Mouse (Mus musculus): Measurements from ENCODE around the gene Snx29. TPM values are rescaled to one million over a fixed set of nuclear protein-coding genes. Genes with fewer than 3 reads are reported as not detected.

Snx29 gene
- polyA plus RNA-seq, 1 experiment: 15.0 TPM

DNA sequence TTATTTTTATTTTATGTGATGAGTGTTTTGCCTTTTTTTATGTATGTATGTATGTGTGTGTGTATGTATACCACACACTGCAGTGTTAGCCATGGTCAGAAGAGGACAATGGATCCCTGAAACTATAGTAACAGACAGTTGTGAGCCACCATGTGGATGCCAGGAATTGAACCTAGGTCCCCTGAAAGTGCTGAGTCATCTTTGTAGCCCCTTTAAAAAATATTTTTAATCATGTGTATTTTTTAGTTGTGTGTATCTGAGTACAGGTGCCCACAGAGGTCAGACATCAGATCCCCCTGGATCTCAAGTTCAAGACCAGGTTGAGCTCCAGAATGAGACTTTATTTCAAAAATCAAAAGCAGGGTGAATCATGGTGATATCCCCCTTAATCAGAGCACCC lies 19.0 kb upstream of the Snx29 start:
- Histone ChIP-seq H3K36me3 (ENCODE audit: control insufficient read depth, insufficient read depth, low read length) (no peaks in the 10 kb centered on the region), H3K4me1 (replicated peaks; ENCODE audit: control insufficient read depth, insufficient read depth, low read length) (no peaks in the 10 kb centered on the region), H3K4me3 (ENCODE audit: control insufficient read depth, insufficient read depth, low read length) (no peak overlapping the region), H3K27ac (ENCODE audit: control insufficient read depth, insufficient read depth, low read length) (no peak overlapping the region), H3K27me3 (ENCODE audit: control insufficient read depth, insufficient read depth, low read length) (no peaks in the 10 kb centered on the region)
- no peak for DNase-seq
- no peak for TF ChIP-seq CTCF (IDR thresholded peaks at IDR 0.05; ENCODE audit: borderline replicate concordance, control insufficient read depth, extremely low read depth, insufficient read depth, low read length, poor library complexity)

DNA sequence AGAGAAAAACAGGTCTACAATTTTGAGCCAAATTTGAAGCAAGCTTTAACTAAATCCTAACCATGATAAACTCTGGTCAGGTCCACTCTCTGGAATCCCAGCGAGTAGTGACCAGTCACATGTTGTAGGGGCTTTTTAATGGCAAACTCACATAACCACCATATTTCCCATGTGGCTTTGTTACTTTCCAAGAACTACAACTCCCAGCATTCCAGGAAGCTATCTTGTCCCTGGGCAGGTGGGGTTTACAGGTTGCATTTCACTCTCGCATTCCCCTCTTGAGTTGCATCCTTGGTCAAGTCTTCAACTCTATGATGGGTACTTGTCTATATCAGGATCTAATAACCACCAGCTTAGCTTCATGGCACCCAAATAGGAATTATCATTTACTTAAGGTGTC lies 17.2 kb upstream of the Snx29 start:
- Histone ChIP-seq H3K27me3 (ENCODE audit: control insufficient read depth, insufficient read depth, low read length) (no peaks in the 10 kb centered on the region), H3K4me1 (replicated peaks; ENCODE audit: control insufficient read depth, insufficient read depth, low read length) (no peaks in the 10 kb centered on the region), H3K4me3 (ENCODE audit: control insufficient read depth, insufficient read depth, low read length) (no peak overlapping the region), H3K27ac (ENCODE audit: control insufficient read depth, insufficient read depth, low read length) (no peak overlapping the region), H3K36me3 (ENCODE audit: control insufficient read depth, insufficient read depth, low read length) (no peaks in the 10 kb centered on the region)
- no peak for DNase-seq
- WGBS: 94% methylated on average over 2 of the region's 2 CpGs
- TF ChIP-seq POLR2A (IDR thresholded peaks at IDR 0.05; ENCODE audit: control insufficient read depth, extremely low read depth, insufficient read depth, low read length, poor library complexity): no peak
- TF ChIP-seq CTCF (IDR thresholded peaks at IDR 0.05; ENCODE audit: borderline replicate concordance, control insufficient read depth, extremely low read depth, insufficient read depth, low read length, poor library complexity): no peak

DNA sequence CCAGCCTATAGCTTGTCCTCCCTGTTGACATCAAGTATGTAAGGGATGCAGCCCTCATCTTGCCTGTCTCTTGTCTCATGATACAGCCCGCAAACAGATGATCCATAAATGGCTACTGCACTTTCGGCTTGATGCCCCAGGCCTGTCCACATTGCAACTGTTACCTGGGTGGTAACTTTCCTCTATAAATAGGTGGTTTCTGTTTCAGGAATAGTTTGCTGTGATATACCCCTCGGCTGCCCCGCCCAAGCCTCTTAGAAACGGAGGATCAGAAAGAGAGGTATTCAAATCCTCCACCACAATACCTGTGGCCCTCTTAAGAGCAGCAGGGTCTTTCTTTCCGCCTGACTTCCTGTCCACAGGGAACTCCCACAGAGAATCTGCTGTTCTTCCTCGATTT lies 9.2 kb upstream of the Snx29 start, which contains the start of gene Tnfrsf17:
Tnfrsf17 (plus strand) TSS at position 301 of the 400 bp plus-strand sequence.
- no peak within 1 kb of the TSS for H3K4me3 ChIP-seq (ENCODE audit: control insufficient read depth, insufficient read depth, low read length)
- WGBS: 85% methylated on average over 7 of the region's 7 CpGs
- no peak for DNase-seq

DNA sequence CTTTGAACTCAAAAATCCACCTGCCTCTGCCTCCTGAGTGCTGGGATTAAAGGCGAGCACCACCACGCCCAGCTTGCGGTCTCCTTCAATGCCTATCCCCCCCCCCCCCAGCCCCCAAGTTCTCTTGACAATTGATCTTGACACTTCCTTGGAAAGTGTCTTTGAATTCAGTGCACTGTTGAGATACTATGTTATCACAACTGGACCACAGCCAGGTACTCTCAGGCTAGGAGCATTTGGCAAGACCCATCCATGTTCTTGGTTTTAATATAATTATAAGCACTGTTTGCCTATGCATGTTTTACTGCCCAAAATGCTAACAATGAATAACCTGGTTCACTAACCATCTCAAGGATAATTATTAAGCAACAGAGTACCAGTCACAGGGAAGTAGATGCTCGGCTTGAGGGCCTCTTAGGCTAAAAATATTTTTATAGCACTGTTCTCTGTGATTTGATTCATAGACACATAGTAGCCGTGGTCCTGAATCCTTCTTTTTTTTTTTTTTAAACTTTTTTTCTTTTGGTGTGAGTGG lies 6.9 kb upstream of the Snx29 start:
- H3K4me3 ChIP-seq (ENCODE audit: control insufficient read depth, insufficient read depth, low read length): no peak overlapping the region
- 94% methylated on average over 5 of the region's 5 CpGs for WGBS
- H3K36me3 ChIP-seq (ENCODE audit: control insufficient read depth, insufficient read depth, low read length): no peaks in the 10 kb centered on the region
- no peak overlapping the region for H3K27ac ChIP-seq (ENCODE audit: control insufficient read depth, insufficient read depth, low read length)
- peaks cover 7% of the 10 kb centered on the region for H3K4me1 ChIP-seq (replicated peaks; ENCODE audit: control insufficient read depth, insufficient read depth, low read length)
- DNase-seq: no peak
- H3K27me3 ChIP-seq (ENCODE audit: control insufficient read depth, insufficient read depth, low read length): no peaks in the 10 kb centered on the region
- TF ChIP-seq POLR2A (IDR thresholded peaks at IDR 0.05; ENCODE audit: control insufficient read depth, extremely low read depth, insufficient read depth, low read length, poor library complexity) (no peak), CTCF (IDR thresholded peaks at IDR 0.05; ENCODE audit: borderline replicate concordance, control insufficient read depth, extremely low read depth, insufficient read depth, low read length, poor library complexity) (no peak)

More for the DNA sequence above, 9.2 kb upstream of the Snx29 start, which contains the start of gene Tnfrsf17:
- Histone ChIP-seq H3K36me3 (ENCODE audit: control insufficient read depth, insufficient read depth, low read length) (no peaks in the 10 kb centered on the region), H3K27ac (ENCODE audit: control insufficient read depth, insufficient read depth, low read length) (no peak within 1 kb of the TSS), H3K4me1 (replicated peaks; ENCODE audit: control insufficient read depth, insufficient read depth, low read length) (peaks cover 7% of the 10 kb centered on the region), H3K27me3 (ENCODE audit: control insufficient read depth, insufficient read depth, low read length) (no peaks in the 10 kb centered on the region)
- TF ChIP-seq POLR2A (IDR thresholded peaks at IDR 0.05; ENCODE audit: control insufficient read depth, extremely low read depth, insufficient read depth, low read length, poor library complexity) (no peak), CTCF (IDR thresholded peaks at IDR 0.05; ENCODE audit: borderline replicate concordance, control insufficient read depth, extremely low read depth, insufficient read depth, low read length, poor library complexity) (no peak)

DNA sequence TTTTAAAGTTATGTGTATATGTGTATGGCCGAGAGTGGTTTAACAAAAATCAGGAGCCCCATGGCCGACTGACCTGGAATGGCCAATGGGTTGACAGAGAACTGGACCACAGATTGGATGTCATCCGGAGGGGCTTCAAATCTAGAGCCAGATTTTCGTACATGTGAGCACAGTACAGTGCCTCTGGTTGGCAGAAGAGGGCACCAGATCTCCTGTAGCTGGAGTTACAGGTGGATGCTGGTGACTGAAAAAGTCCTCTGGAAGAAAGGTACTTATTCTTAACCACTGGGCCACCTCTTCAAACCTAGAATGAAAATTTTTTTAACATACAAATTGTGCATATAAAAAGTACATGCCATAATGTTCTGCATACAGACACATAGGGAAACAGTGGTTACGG lies 6.0 kb upstream of the Snx29 start:
- no peaks in the 10 kb centered on the region for H3K36me3 ChIP-seq (ENCODE audit: control insufficient read depth, insufficient read depth, low read length)
- 86% methylated on average over 5 of the region's 5 CpGs for WGBS
- H3K4me3 ChIP-seq (ENCODE audit: control insufficient read depth, insufficient read depth, low read length): no peak overlapping the region
- H3K27me3 ChIP-seq (ENCODE audit: control insufficient read depth, insufficient read depth, low read length): no peaks in the 10 kb centered on the region
- TF ChIP-seq POLR2A (IDR thresholded peaks at IDR 0.05; ENCODE audit: control insufficient read depth, extremely low read depth, insufficient read depth, low read length, poor library complexity): no peak
- peak; percentile 3 for DNase-seq
- H3K4me1 ChIP-seq (replicated peaks; ENCODE audit: control insufficient read depth, insufficient read depth, low read length): peaks cover 7% of the 10 kb centered on the region
- H3K27ac ChIP-seq (ENCODE audit: control insufficient read depth, insufficient read depth, low read length): no peak overlapping the region

DNA sequence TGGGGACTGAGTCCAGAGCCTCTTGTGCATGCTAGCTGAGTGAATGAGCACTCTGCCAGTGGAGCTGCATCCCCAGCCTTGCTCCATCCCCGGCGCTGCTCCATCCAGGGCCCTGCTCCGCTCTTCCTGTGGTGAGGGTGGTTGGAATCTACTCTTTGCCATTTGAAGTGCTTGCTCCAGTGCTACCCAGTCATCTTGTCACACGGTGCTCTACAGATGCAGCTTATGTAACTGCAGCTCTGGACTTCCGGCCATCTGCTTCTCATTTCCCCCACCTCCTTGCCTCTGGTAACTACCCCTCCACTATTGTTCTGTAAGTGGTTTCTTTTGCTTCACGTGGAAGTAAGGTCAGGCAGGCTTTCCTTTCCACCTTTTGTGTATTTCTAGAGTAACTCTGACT lies 5.4 kb upstream of the Snx29 start:
- Histone ChIP-seq H3K4me3 (ENCODE audit: control insufficient read depth, insufficient read depth, low read length) (no peak overlapping the region), H3K4me1 (replicated peaks; ENCODE audit: control insufficient read depth, insufficient read depth, low read length) (peaks cover 9% of the 10 kb centered on the region), H3K27ac (ENCODE audit: control insufficient read depth, insufficient read depth, low read length) (peak overlapping the region; percentile 9; the same call in 1 of the 2 replicates), H3K27me3 (ENCODE audit: control insufficient read depth, insufficient read depth, low read length) (no peaks in the 10 kb centered on the region), H3K36me3 (ENCODE audit: control insufficient read depth, insufficient read depth, low read length) (no peaks in the 10 kb centered on the region)
- TF ChIP-seq POLR2A (IDR thresholded peaks at IDR 0.05; ENCODE audit: control insufficient read depth, extremely low read depth, insufficient read depth, low read length, poor library complexity) (no peak), CTCF (IDR thresholded peaks at IDR 0.05; ENCODE audit: borderline replicate concordance, control insufficient read depth, extremely low read depth, insufficient read depth, low read length, poor library complexity) (no peak)
- WGBS: 24% methylated on average over 6 of the region's 6 CpGs
- DNase-seq: peak; percentile 20
